8 mouse cellular contexts compared by ENCODE assay signal in genomic region chr7:89517460-89518390, GRCm38 (mm10). TPM values are rescaled to one million over a fixed set of nuclear protein-coding genes. Genes with fewer than 3 reads are reported as not detected.
DNase-seq lines count a peak whose midpoint lies in the region.

No protein-coding gene starts in this region.

- intact Hi-C loops in left cerebral cortex, postnatal 4 days (cut with DNase I): no loop called here

- H3K27me3 ChIP-seq in hindbrain, embryonic 10.5 days (ENCODE audit: insufficient read depth, poor library complexity, severe bottlenecking): peaks cover 32% of the 10 kb centered on the region
- peaks cover 34% of the 10 kb centered on the region for H3K27me3 ChIP-seq in midbrain, embryonic 10.5 days (ENCODE audit: low read depth, poor library complexity, severe bottlenecking)
- H3K27me3 ChIP-seq in splenic B cell, adult 2 months (ENCODE audit: control insufficient read depth, insufficient read depth, low read length, poor library complexity, severe bottlenecking): no peaks in the 10 kb centered on the region; the same call in 1 of the 2 replicates

- no peaks in the 10 kb centered on the region for H3K36me3 ChIP-seq in hindbrain, embryonic 10.5 days
- no peaks in the 10 kb centered on the region for H3K36me3 ChIP-seq in midbrain, embryonic 10.5 days
- H3K36me3 ChIP-seq in splenic B cell, adult 2 months (ENCODE audit: control insufficient read depth, insufficient read depth, low read length, poor library complexity, severe bottlenecking): no peaks in the 10 kb centered on the region

- peak overlapping the region; percentile 86 for H3K4me3 ChIP-seq in hindbrain, embryonic 10.5 days
- H3K4me3 ChIP-seq in midbrain, embryonic 10.5 days: peak overlapping the region; percentile 76

- peaks cover 39% of the 10 kb centered on the region for H3K4me1 ChIP-seq in hindbrain, embryonic 10.5 days (replicated peaks)
- H3K4me1 ChIP-seq in midbrain, embryonic 10.5 days: peaks cover 34% of the 10 kb centered on the region

- peak; percentile 52 for DNase-seq in adipocyte (ENCODE audit: low spot score)
- peak; percentile 82 to 85 for DNase-seq in cerebellum, postnatal 10 days
- peak; percentile 27 to 35 for DNase-seq in frontal cortex, postnatal 25 days (ENCODE audit: low spot score in 2 of 2)
- DNase-seq in hindbrain, embryonic 10.5 days (ENCODE audit: low spot score): peak; percentile 77
- peak; percentile 82 for DNase-seq in left cerebral cortex, postnatal 4 days
- DNase-seq in midbrain, embryonic 10.5 days (ENCODE audit: low spot score): peak; percentile 77
- DNase-seq in splenic B cell, adult 2 months (ENCODE audit: low read depth, low spot score): peak; percentile 3
- DNase-seq in T-cell, adult 2 months (ENCODE audit: low spot score): no peak

- H3K27ac ChIP-seq in hindbrain, embryonic 10.5 days: peak overlapping the region; percentile 94
- H3K27ac ChIP-seq in midbrain, embryonic 10.5 days (replicated peaks): peak overlapping the region; percentile 87

- WGBS in hindbrain, embryonic 10.5 days: under 1% methylated on average over 60 of the region's 61 CpGs
- WGBS in midbrain, embryonic 10.5 days: under 1% methylated on average over 60 of the region's 61 CpGs

- H3K9me3 ChIP-seq in hindbrain, embryonic 10.5 days: peaks cover 8% of the 10 kb centered on the region; the same call in 1 of the 2 replicates
- no peaks in the 10 kb centered on the region for H3K9me3 ChIP-seq in midbrain, embryonic 10.5 days (replicated peaks)

RNA-seq across cellular contexts. Expression of gene Prss23, which starts 9.3 kb away (rescaled TPM):
- 23.6 and 25.3 TPM in 2 replicates for polyA plus RNA-seq in hindbrain, embryonic 10.5 days (2016; fragmentation: Nextera tagmentation; extraction: Ambion mirVana)
- 1 to 10 TPM; 4.0 to 5.1 TPM for total RNA-seq in left cerebral cortex, postnatal 4 days (2021)
- polyA plus RNA-seq in midbrain, embryonic 10.5 days (2016; fragmentation: Nextera tagmentation; extraction: Ambion mirVana): 24.1 and 26.4 TPM in 2 replicates
